Mouse (Mus musculus) lung, postnatal 0 days (tissue): Measurements from ENCODE around the gene Gm10310.
"Not testable (repeated sequence)": the region's sequence is repeated elsewhere in the genome, so short reads cannot be mapped to it uniquely, and the experiment has no call there.

Experiments
- CTCF ChIP-seq: IDR thresholded peaks from 2 replicates; pipeline ENCODE4 v1.5.1; 2016; ENCODE audit warnings: antibody characterized with exemption, mild to moderate bottlenecking
- EP300 ChIP-seq: IDR thresholded peaks from 2 replicates; pipeline ENCODE4 v1.6.1; 2016; ENCODE audit warnings: antibody characterized with exemption, mild to moderate bottlenecking, control low read depth

DNA sequence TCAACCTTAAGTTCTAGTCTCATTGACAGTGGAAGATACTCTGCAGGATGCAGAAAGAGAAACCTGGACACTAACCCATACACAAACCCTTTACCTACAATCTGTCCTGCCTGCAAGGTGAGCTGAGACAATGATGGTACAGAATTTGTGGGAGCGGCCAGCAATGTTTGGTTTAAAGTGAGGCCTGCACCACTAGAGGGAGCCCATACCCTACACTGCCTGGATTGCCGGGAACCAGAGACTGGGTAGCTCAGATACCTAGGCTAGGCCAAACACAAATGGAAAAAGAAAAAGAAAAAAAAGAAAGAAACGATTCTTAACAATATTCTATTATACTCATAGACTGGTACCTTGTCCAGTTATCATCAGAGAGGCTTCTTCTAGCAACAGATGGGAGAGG is 3.0 kb downstream of the Gm10310 start:
- not testable (repeated sequence) for TF ChIP-seq EP300, CTCF
